Mouse (Mus musculus) E14TG2a.4 (cell line): ENCODE measurements around the gene Elk4.

Source experiments
- H3K27me3 ChIP-seq: 2 replicates; pipeline ENCODE4 v1.6.1; 2014; ENCODE audit warnings: low read length, control low read depth; ENCODE audit not compliant: insufficient read depth
- H3K36me3 ChIP-seq: 2 replicates; pipeline ENCODE4 v1.6.1; 2014; ENCODE audit warnings: low read length, control low read depth; ENCODE audit not compliant: insufficient read depth
- H3K4me1 ChIP-seq: replicated peaks from 2 replicates; pipeline ENCODE4 v1.6.1; 2014; ENCODE audit warnings: low read depth, low read length, control low read depth
- H3K4me3 ChIP-seq: replicated peaks from 2 replicates; pipeline ENCODE4 v1.5.1; 2014; ENCODE audit warnings: mild to moderate bottlenecking, low read length
- H3K9me3 ChIP-seq: 2 replicates; pipeline ENCODE4 v1.6.1; 2014; ENCODE audit warnings: low read length, control low read depth
- CTCF ChIP-seq: conservative IDR thresholded peaks from 2 replicates; pipeline ENCODE4 v1.5.1; 2014; ENCODE audit warnings: low read length
- NANOG ChIP-seq: IDR thresholded peaks from 2 replicates; pipeline ENCODE4 v1.6.1; 2014; ENCODE audit warnings: borderline replicate concordance, low read length, mixed read lengths
- POU5F1 ChIP-seq: IDR thresholded peaks from 2 replicates; pipeline ENCODE4 v1.6.1; 2014; ENCODE audit warnings: low read length, borderline replicate concordance

Gene Elk4

GRCm38 (mm10) chr1:132006721-132007120, 686 bp upstream of the Elk4 start:
- TF ChIP-seq POU5F1: no peak
- TF ChIP-seq CTCF: no peak
- TF ChIP-seq NANOG: no peak
- Histone ChIP-seq H3K4me3 (peak overlapping the region; percentile 88), H3K4me1 (peaks cover 64% of the 10 kb centered on the region), H3K36me3 (no peaks in the 10 kb centered on the region), H3K27me3 (no peaks in the 10 kb centered on the region), H3K9me3 (no peaks in the 10 kb centered on the region)

- Histone ChIP-seq H3K36me3 (peaks cover 4% of the 10 kb centered on the region; the same call in 1 of the 2 replicates), H3K27me3 (no peaks in the 10 kb centered on the region), H3K9me3 (no peaks in the 10 kb centered on the region), H3K4me3 (peak overlapping the region; percentile 88), H3K4me1 (peaks cover 57% of the 10 kb centered on the region)
- no peak for TF ChIP-seq NANOG
- no peak for TF ChIP-seq CTCF
- TF ChIP-seq POU5F1: no peak
Observed at GRCm38 (mm10) chr1:132007828-132008827, 721 bp downstream of the Elk4 start.

- peak overlapping the region; percentile 88 for H3K4me3 ChIP-seq
- no peak for TF ChIP-seq CTCF
- no peak for TF ChIP-seq POU5F1
- no peak for TF ChIP-seq NANOG
- peaks cover 4% of the 10 kb centered on the region; the same call in 1 of the 2 replicates for H3K36me3 ChIP-seq
- H3K9me3 ChIP-seq: no peaks in the 10 kb centered on the region
- no peaks in the 10 kb centered on the region for H3K27me3 ChIP-seq
- peaks cover 48% of the 10 kb centered on the region for H3K4me1 ChIP-seq
Observed at GRCm38 (mm10) chr1:132008881-132009644, 1.7 kb downstream of the Elk4 start.

- no peak for TF ChIP-seq POU5F1
- no peak for TF ChIP-seq CTCF
- TF ChIP-seq NANOG: no peak
- H3K36me3 ChIP-seq: peaks cover 19% of the 10 kb centered on the region
- no peaks in the 10 kb centered on the region for H3K9me3 ChIP-seq
- H3K4me3 ChIP-seq: no peak overlapping the region
- peaks cover 47% of the 10 kb centered on the region for H3K4me1 ChIP-seq
- no peaks in the 10 kb centered on the region for H3K27me3 ChIP-seq
Observed at GRCm38 (mm10) chr1:132010632-132011501, 3.5 kb downstream of the Elk4 start.

- no peak for TF ChIP-seq NANOG
- Histone ChIP-seq H3K36me3 (peaks cover 25% of the 10 kb centered on the region), H3K9me3 (no peaks in the 10 kb centered on the region), H3K27me3 (no peaks in the 10 kb centered on the region), H3K4me1 (peaks cover 43% of the 10 kb centered on the region), H3K4me3 (no peak overlapping the region)
Observed at GRCm38 (mm10) chr1:132011785-132012184, 4.4 kb downstream of the Elk4 start.

GRCm38 (mm10) chr1:132012861-132013260, 5.5 kb downstream of the Elk4 start:
- Histone ChIP-seq H3K4me1 (peaks cover 52% of the 10 kb centered on the region), H3K36me3 (peaks cover 36% of the 10 kb centered on the region), H3K9me3 (no peaks in the 10 kb centered on the region), H3K27me3 (no peaks in the 10 kb centered on the region), H3K4me3 (no peak overlapping the region)
- no peak for TF ChIP-seq POU5F1
- no peak for TF ChIP-seq CTCF
- TF ChIP-seq NANOG: no peak

GRCm38 (mm10) chr1:132014800-132015199, 7.4 kb downstream of the Elk4 start:
- Histone ChIP-seq H3K9me3 (no peaks in the 10 kb centered on the region), H3K4me3 (no peak overlapping the region)
- TF ChIP-seq NANOG (no peak), CTCF (peak; percentile 61)

GRCm38 (mm10) chr1:132016691-132017090, 9.3 kb downstream of the Elk4 start:
- no peak for TF ChIP-seq CTCF
- no peak for TF ChIP-seq NANOG
- no peak for TF ChIP-seq POU5F1
- H3K4me3 ChIP-seq: no peak overlapping the region
- H3K9me3 ChIP-seq: no peaks in the 10 kb centered on the region
- H3K36me3 ChIP-seq: peaks cover 71% of the 10 kb centered on the region
- H3K27me3 ChIP-seq: no peaks in the 10 kb centered on the region
- peaks cover 29% of the 10 kb centered on the region for H3K4me1 ChIP-seq

More at GRCm38 (mm10) chr1:132014800-132015199, 7.4 kb downstream of the Elk4 start:
- H3K27me3 ChIP-seq: no peaks in the 10 kb centered on the region
- H3K4me1 ChIP-seq: peaks cover 44% of the 10 kb centered on the region
- peaks cover 55% of the 10 kb centered on the region for H3K36me3 ChIP-seq
